Mouse (Mus musculus) brain, embryonic 14.5 days (tissue): ENCODE results near the gene Mysm1.

Experiments used
- CTCF ChIP-seq: fragments of 200-500 bp; IDR thresholded peaks from 2 replicates; pipeline ENCODE4 v1.5.1; 2012; ENCODE audit warnings: inconsistent platforms, mild to moderate bottlenecking, moderate library complexity, borderline replicate concordance; ENCODE audit not compliant: insufficient read depth, insufficient read length; ENCODE audit errors: extremely low read depth
- POLR2A ChIP-seq: fragments of 200-500 bp; IDR thresholded peaks from 2 replicates; pipeline ENCODE4 v1.6.1; 2012; ENCODE audit warnings: mild to moderate bottlenecking, inconsistent platforms, borderline replicate concordance; ENCODE audit not compliant: poor library complexity, insufficient read depth, insufficient read length, severe bottlenecking; ENCODE audit errors: extremely low read depth

- TF ChIP-seq POLR2A (no peak), CTCF (no peak)
Observed at GRCm38 (mm10) chr4:95012256-95012655, 33.4 kb upstream of the Mysm1 start.
